Mouse (Mus musculus): ENCODE measurements around the gene Snx4.

DNA sequence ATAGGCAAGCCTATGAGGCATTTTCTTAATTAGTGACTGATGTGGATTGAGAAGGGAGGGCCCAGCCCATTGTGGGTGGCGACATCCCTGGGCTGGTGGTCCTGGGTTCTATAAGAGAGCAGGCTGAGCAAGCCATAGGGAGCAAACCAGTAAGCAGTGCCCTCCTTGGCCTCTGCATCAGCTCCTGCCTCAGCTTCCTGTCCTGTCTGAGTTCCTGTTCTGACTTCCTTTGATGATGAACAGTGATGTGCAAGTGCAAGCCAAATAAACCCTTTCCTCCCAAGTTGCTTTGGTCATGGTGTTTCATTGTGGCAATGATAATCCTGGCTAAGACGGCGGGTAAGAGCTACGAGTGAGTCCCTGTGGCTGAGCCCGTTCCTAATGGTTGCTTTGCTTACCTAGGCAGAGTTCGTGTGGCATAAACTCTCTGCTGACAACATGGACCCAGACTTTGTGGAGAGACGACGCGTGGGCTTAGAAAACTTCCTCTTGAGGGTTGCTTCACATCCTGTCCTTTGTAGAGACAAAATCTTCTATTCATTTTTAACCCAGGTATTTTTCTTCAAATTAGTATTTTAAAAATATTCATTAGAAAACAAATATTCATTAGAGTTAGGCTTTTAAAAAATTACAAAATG lies 16.5 kb downstream of the Snx4 start:
- no peak for TF ChIP-seq GATA1 (IDR thresholded peaks at IDR 0.05; ENCODE audit: borderline replicate concordance, low read length)
- TF ChIP-seq FLI1 (IDR thresholded peaks at IDR 0.05; ENCODE audit: low read length) = no peak
